Mouse (Mus musculus) bone marrow, adult 2 months (tissue): ENCODE results near the gene Srgap3. TPM values are rescaled to one million over a fixed set of nuclear protein-coding genes. Genes with fewer than 3 reads are reported as not detected.

Experiments
- H3K27ac ChIP-seq: fragments of 200-500 bp; 2 replicates; pipeline ENCODE4 v1.5.1; 2012; ENCODE audit warnings: low read depth, mild to moderate bottlenecking, control low read depth, inconsistent platforms, low read length; ENCODE audit not compliant: control insufficient read depth, poor library complexity, insufficient read depth
- H3K4me1 ChIP-seq: fragments of 200-500 bp; 2 replicates; pipeline ENCODE4 v1.6.1; 2011; ENCODE audit warnings: low read length; ENCODE audit not compliant: control insufficient read depth, insufficient read depth
- H3K4me3 ChIP-seq: fragments of 200-500 bp; replicated peaks from 2 replicates; pipeline ENCODE3; 2011; ENCODE audit warnings: mild to moderate bottlenecking, low read depth, low read length, control low read depth; ENCODE audit not compliant: control insufficient read depth
- CTCF ChIP-seq: fragments of 200-500 bp; IDR thresholded peaks from 2 replicates; pipeline ENCODE4 v1.5.1; 2011; ENCODE audit warnings: low read length, control low read depth; ENCODE audit not compliant: control insufficient read depth, insufficient read depth
- POLR2A ChIP-seq: fragments of 200-500 bp; IDR thresholded peaks from 2 replicates; pipeline ENCODE4 v1.6.1; 2011; ENCODE audit warnings: low read depth, mild to moderate bottlenecking, control low read depth, low read length, borderline replicate concordance; ENCODE audit not compliant: control insufficient read depth
- WGBS: fragments of 180-500 bp; shearing (Covaris S2); methylation state at CpG from one replicate; pipeline ENCODE4 v1.1.7; 2018; 5-methylcytosine and 5-hydroxymethylcytosine counted together
- polyA plus RNA-seq: library from polyadenylated mRNA; stranded (reverse); fragments of >200 nt; gene quantifications from 2 replicates; pipeline ENCODE4 v1.2.4, GENCODE M21; 2011; ENCODE audit warnings: low replicate concordance; ENCODE audit not compliant: missing spikeins, insufficient read depth, insufficient read length

Gene Srgap3
- polyA plus RNA-seq, 1 experiment, result 6.0 TPM

DNA sequence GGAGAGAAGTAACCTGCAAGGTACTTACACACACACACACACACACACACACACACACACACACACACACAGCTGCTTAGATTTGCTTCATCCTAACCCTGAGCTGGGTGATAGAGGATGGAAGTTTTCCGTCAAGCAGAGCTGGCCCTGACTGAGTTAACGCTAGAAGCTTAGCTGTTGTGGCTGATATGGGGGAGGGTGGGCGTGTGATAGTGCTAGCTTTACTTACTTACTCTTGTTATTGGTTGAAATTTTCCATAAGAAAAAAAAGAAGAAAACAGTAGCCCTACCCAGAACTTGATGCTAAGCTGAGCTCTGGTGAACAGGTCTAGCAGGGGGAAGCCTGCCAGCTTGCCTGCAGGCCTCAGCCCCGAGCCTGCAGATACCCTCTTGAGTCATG lies 110.4 kb downstream of the Srgap3 start:
- Histone ChIP-seq H3K4me1 (no peaks in the 10 kb centered on the region), H3K4me3 (no peak overlapping the region)
- 72% methylated on average over 4 of the region's 4 CpGs for WGBS

GRCm38 (mm10) chr6:112835413-112835812 lies 111.7 kb downstream of the Srgap3 start:
- 28% methylated on average over 4 of the region's 4 CpGs for WGBS
- H3K27ac ChIP-seq, result no peak overlapping the region
- TF ChIP-seq CTCF, result no peak
- no peak for TF ChIP-seq POLR2A
- H3K4me1 ChIP-seq, result no peaks in the 10 kb centered on the region
- no peak overlapping the region for H3K4me3 ChIP-seq

More for the DNA sequence above, 110.4 kb downstream of the Srgap3 start:
- TF ChIP-seq CTCF (no peak), POLR2A (no peak)
- no peak overlapping the region for H3K27ac ChIP-seq

DNA sequence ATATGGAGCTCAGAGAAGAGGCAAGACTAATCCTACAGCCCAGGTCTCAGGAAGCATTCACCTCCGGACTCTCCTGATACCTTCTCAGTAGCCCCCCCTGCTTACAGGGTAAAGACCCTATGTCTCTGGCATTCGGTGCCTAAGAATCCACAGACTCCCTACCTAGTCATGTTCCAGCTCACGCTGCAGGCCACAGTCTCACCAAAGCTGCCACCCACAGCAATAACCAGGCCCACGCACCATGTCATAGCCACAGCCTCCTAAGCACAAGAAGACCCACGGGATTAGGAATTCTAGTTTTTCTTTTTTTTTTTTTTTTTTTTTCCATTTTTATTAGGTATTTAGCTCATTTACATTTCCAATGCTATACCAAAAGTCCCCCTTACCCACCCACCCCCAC lies 112.6 kb downstream of the Srgap3 start:
- no peak for TF ChIP-seq POLR2A
- TF ChIP-seq CTCF, result no peak
- 84% methylated on average over 5 of the region's 5 CpGs for WGBS
- no peak overlapping the region for H3K4me3 ChIP-seq
- H3K4me1 ChIP-seq, result no peaks in the 10 kb centered on the region
- no peak overlapping the region for H3K27ac ChIP-seq

- TF ChIP-seq POLR2A (no peak), CTCF (no peak)
- 39% methylated on average over 6 of the region's 6 CpGs for WGBS
- Histone ChIP-seq H3K4me3 (no peak overlapping the region), H3K4me1 (no peaks in the 10 kb centered on the region), H3K27ac (no peak overlapping the region)
Observed at GRCm38 (mm10) chr6:112833763-112834162, 113.3 kb downstream of the Srgap3 start.

DNA sequence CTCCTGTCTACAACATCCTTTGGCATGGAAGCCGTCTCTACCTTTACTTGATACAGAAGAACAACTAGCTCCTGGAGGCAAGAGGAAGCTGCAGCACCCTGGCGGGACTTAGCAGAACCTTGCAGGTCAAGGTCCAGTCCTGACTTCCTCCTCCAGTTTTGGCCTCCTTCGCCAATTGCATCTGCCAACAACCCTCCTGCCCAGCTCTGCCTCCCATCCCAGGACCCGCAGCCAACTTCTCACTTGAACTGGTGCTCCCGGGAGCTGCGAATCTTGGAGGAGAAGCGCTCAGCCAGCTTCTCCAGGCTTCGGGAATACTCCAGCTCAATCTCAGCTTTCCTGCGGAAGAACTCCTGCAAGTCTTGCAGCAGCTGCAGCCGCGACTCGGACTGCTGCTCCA lies 117.9 kb downstream of the Srgap3 start:
- Histone ChIP-seq H3K27ac (no peak overlapping the region), H3K4me3 (no peak overlapping the region), H3K4me1 (no peaks in the 10 kb centered on the region)
- WGBS, result 82% methylated on average over 12 of the region's 12 CpGs
- TF ChIP-seq CTCF (no peak), POLR2A (no peak)

GRCm38 (mm10) chr6:112828420-112828819 lies 118.6 kb downstream of the Srgap3 start:
- Histone ChIP-seq H3K4me1 (no peaks in the 10 kb centered on the region), H3K27ac (no peak overlapping the region), H3K4me3 (no peak overlapping the region)
- 72% methylated on average over 5 of the region's 5 CpGs for WGBS
- TF ChIP-seq CTCF, result no peak
- TF ChIP-seq POLR2A, result no peak

GRCm38 (mm10) chr6:112825657-112826056 lies 121.4 kb downstream of the Srgap3 start:
- TF ChIP-seq POLR2A (no peak), CTCF (no peak)
- 82% methylated on average over 6 of the region's 6 CpGs for WGBS
- H3K27ac ChIP-seq, result no peak overlapping the region
- H3K4me3 ChIP-seq, result no peak overlapping the region
- H3K4me1 ChIP-seq, result no peaks in the 10 kb centered on the region

DNA sequence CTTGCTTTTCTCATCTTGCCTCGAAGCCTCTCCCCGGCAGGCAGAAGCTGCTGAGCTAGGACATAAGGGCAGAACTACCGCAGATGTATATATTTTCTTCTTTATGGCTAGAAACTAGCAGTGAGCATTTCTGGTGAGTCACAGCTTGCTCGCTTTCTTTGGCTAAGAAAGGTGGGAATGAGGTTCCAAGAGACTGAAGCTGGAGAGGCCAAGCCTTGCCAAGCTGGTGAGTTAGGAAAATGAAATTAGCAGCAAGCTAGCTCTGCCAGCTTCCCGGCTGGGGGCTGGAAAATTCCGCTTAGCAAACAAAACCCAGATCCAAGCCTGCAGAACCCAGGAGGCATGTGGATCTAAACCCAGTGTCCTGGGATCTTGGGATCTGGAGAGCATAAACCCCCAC lies 124.0 kb downstream of the Srgap3 start:
- WGBS, result 87% methylated on average over 6 of the region's 6 CpGs
- TF ChIP-seq POLR2A (no peak), CTCF (no peak)
- Histone ChIP-seq H3K4me1 (no peaks in the 10 kb centered on the region), H3K4me3 (no peak overlapping the region), H3K27ac (no peak overlapping the region)

DNA sequence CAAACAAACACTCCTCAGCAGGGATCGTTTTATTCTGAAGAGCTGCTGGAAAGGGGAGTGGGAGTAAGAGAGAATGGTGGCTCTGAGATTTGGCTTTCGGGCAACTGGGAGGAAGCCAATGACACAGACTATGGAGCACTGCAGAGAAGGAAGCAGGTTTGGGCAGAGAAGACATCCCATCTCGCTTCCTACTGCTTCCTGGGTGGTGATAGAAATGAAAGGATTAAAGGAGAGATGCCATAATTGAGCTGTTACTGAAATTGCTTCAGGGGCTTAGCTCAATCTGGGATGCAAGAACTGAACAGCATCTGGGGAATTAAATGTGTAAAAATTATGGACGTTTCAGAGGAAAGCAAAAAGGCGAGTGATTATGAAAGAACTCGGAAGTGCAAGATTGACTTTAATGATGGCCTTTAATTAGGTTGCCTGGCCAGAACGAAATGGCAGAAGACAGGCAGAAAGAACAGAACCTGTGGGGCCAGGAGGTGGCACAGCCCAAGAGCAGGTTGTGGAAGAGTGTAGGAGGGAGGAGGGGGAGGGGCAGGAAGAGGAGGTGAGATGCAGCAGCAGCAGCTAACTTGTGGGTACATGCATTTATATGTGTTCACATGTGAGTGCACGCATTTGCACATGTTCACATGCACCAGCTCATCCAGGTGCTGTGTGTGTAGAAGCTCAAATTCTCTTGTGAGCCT lies 126.6 kb downstream of the Srgap3 start:
- Histone ChIP-seq H3K4me3 (no peak overlapping the region), H3K27ac (no peak overlapping the region; the same call in 1 of the 2 replicates), H3K4me1 (no peaks in the 10 kb centered on the region; the same call in 1 of the 2 replicates)
- 74% methylated on average over 8 of the region's 8 CpGs for WGBS
- TF ChIP-seq CTCF, result no peak
- TF ChIP-seq POLR2A, result no peak
